Mouse (Mus musculus) embryonic facial prominence, embryonic 11.5 days (tissue): Measurements from ENCODE around the gene Thap8. TPM values are rescaled to one million over a fixed set of nuclear protein-coding genes. Genes with fewer than 3 reads are reported as not detected.
A peak's percentile ranks its signal among the peaks of the same experiment; 100 is the strongest.

Source experiments
- ATAC-seq: fragments of 200-750 bp; cut with Nextera tagmentation; replicated peaks from 2 replicates; pipeline ENCODE4 v1.8.0; 2017; ENCODE audit warnings: low read depth; ENCODE audit not compliant: insufficient number of reproducible peaks, low FRiP score, low TSS enrichment
- DNase-seq: peaks from one replicate; pipeline ENCODE4 v3.0.0-alpha.2; 2015; ENCODE audit warnings: low spot score
- H3K27ac ChIP-seq: fragments of 300-500 bp; sonication (generic); replicated peaks from 2 replicates; pipeline ENCODE4 v1.5.1; 2014; ENCODE audit warnings: mild to moderate bottlenecking, low read depth, low read length, control low read depth
- H3K27me3 ChIP-seq: fragments of 300-500 bp; sonication (generic); 2 replicates; pipeline ENCODE4 v1.6.1; 2014; ENCODE audit warnings: mild to moderate bottlenecking, low read length, moderate library complexity, mixed read lengths; ENCODE audit not compliant: control insufficient read depth, insufficient read depth
- H3K36me3 ChIP-seq: fragments of 300-500 bp; sonication (generic); replicated peaks from 2 replicates; pipeline ENCODE4 v1.6.1; 2014; ENCODE audit warnings: low read depth, mild to moderate bottlenecking, low read length, moderate library complexity, mixed read lengths; ENCODE audit not compliant: control insufficient read depth, insufficient read depth
- H3K4me1 ChIP-seq: fragments of 300-500 bp; sonication (generic); 2 replicates; pipeline ENCODE4 v1.6.1; 2014; ENCODE audit warnings: low read length, mixed read lengths; ENCODE audit not compliant: control insufficient read depth, insufficient read depth
- H3K4me2 ChIP-seq: fragments of 300-500 bp; sonication (generic); 2 replicates; pipeline ENCODE4 v1.6.1; 2014; ENCODE audit warnings: low read depth, mild to moderate bottlenecking, control low read depth, low read length, moderate library complexity
- H3K4me3 ChIP-seq: fragments of 300-500 bp; sonication (generic); 2 replicates; pipeline ENCODE4 v1.5.1; 2014; ENCODE audit warnings: low read depth, low read length, control low read depth
- H3K9ac ChIP-seq: fragments of 300-500 bp; sonication (generic); replicated peaks from 2 replicates; pipeline ENCODE4 v1.6.1; 2014; ENCODE audit warnings: mild to moderate bottlenecking, control low read depth, low read length
- H3K9me3 ChIP-seq: fragments of 300-500 bp; sonication (generic); replicated peaks from 2 replicates; pipeline ENCODE4 v1.6.1; 2016; ENCODE audit warnings: mild to moderate bottlenecking, low read length, inconsistent platforms, mixed read lengths; ENCODE audit not compliant: control insufficient read depth
- WGBS: fragments of 180-500 bp; shearing (Covaris S2); extraction: QIAGEN DNeasy Blood & Tissue Kit; methylation state at CpG from one replicate; pipeline ENCODE4 v1.1.7; 2014; 5-methylcytosine and 5-hydroxymethylcytosine counted together
- polyA plus RNA-seq: library from polyadenylated mRNA; unstranded; fragments of >200 nt; fragmentation: Nextera tagmentation; extraction: Ambion mirVana; gene quantifications from 2 replicates; pipeline ENCODE4 v1.2.1, GENCODE M21; 2014

Gene Thap8
- polyA plus RNA-seq, 1 experiment from 2014 or later: 0.28 TPM

GRCm38 (mm10) chr7:30289071-30289713, 9.3 kb downstream of the Thap8 start:
- no peaks in the 10 kb centered on the region for H3K27me3 ChIP-seq
- H3K27ac ChIP-seq: no peak overlapping the region
- ATAC-seq: no peak
- H3K4me2 ChIP-seq: no peak overlapping the region
- H3K4me1 ChIP-seq: no peaks in the 10 kb centered on the region; the same call in 1 of the 2 replicates
- no peak for DNase-seq
- H3K9ac ChIP-seq: peak overlapping the region; percentile 2; the same call in 1 of the 2 replicates
- no peaks in the 10 kb centered on the region for H3K9me3 ChIP-seq
- no peaks in the 10 kb centered on the region; the same call in 1 of the 2 replicates for H3K36me3 ChIP-seq
- H3K4me3 ChIP-seq: no peak overlapping the region
- WGBS: 62% methylated on average over 7 of the region's 7 CpGs

- H3K9me3 ChIP-seq: no peaks in the 10 kb centered on the region
- WGBS: 41% methylated on average over 10 of the region's 10 CpGs
- no peak overlapping the region for H3K27ac ChIP-seq
- H3K4me1 ChIP-seq: no peaks in the 10 kb centered on the region; the same call in 1 of the 2 replicates
- peak; percentile 42 for DNase-seq
- H3K27me3 ChIP-seq: no peaks in the 10 kb centered on the region
- no peaks in the 10 kb centered on the region; the same call in none of the 2 replicates for H3K36me3 ChIP-seq
- H3K9ac ChIP-seq: peak overlapping the region; percentile 2; the same call in 1 of the 2 replicates
- no peak overlapping the region for H3K4me2 ChIP-seq
- no peak; the same call in 1 of the 2 replicates for ATAC-seq
- no peak overlapping the region for H3K4me3 ChIP-seq
Measured at GRCm38 (mm10) chr7:30289714-30290399, 10.0 kb downstream of the Thap8 start.

GRCm38 (mm10) chr7:30291215-30292131, 11.6 kb downstream of the Thap8 start, which contains the start of gene Clip3:
TSS of gene Clip3 (plus strand) at chr7:30291728.
- WGBS: 7% methylated on average over 35 of the region's 35 CpGs
- peak; percentile 86 for DNase-seq
- H3K27ac ChIP-seq: no peak within 1 kb of the TSS

GRCm38 (mm10) chr7:30293795-30294194, 13.9 kb downstream of the Thap8 start:
- H3K36me3 ChIP-seq: peaks cover 5% of the 10 kb centered on the region
- no peaks in the 10 kb centered on the region for H3K9me3 ChIP-seq

More at GRCm38 (mm10) chr7:30291215-30292131, 11.6 kb downstream of the Thap8 start, which contains the start of gene Clip3:
- peak within 1 kb of the TSS; percentile 93 for H3K9ac ChIP-seq
- H3K36me3 ChIP-seq: peaks cover under 1% of the 10 kb centered on the region
- no peaks in the 10 kb centered on the region; the same call in 1 of the 2 replicates for H3K4me1 ChIP-seq
- H3K4me2 ChIP-seq: peak within 1 kb of the TSS; percentile 86
- no peaks in the 10 kb centered on the region for H3K27me3 ChIP-seq
- H3K4me3 ChIP-seq: peak within 1 kb of the TSS; percentile 89
- no peaks in the 10 kb centered on the region for H3K9me3 ChIP-seq
- ATAC-seq: peak; percentile 61

GRCm38 (mm10) chr7:30294296-30294695, 14.4 kb downstream of the Thap8 start:
- Histone ChIP-seq H3K4me1 (no peaks in the 10 kb centered on the region; the same call in 1 of the 2 replicates), H3K36me3 (peaks cover 6% of the 10 kb centered on the region), H3K27ac (no peak overlapping the region), H3K9ac (no peak overlapping the region), H3K9me3 (no peaks in the 10 kb centered on the region), H3K4me3 (no peak overlapping the region), H3K27me3 (no peaks in the 10 kb centered on the region), H3K4me2 (no peak overlapping the region)
- WGBS: 92% methylated on average over 5 of the region's 5 CpGs
- ATAC-seq: no peak
- DNase-seq: no peak

More at GRCm38 (mm10) chr7:30293795-30294194, 13.9 kb downstream of the Thap8 start:
- H3K4me2 ChIP-seq: no peak overlapping the region
- H3K4me3 ChIP-seq: no peak overlapping the region
- H3K27me3 ChIP-seq: no peaks in the 10 kb centered on the region
- DNase-seq (no peak), ATAC-seq (no peak)
- no peak overlapping the region for H3K27ac ChIP-seq
- WGBS: 83% methylated on average over 13 of the region's 13 CpGs
- no peaks in the 10 kb centered on the region; the same call in 1 of the 2 replicates for H3K4me1 ChIP-seq
- no peak overlapping the region for H3K9ac ChIP-seq

GRCm38 (mm10) chr7:30295103-30295502, 15.2 kb downstream of the Thap8 start:
- H3K9me3 ChIP-seq: no peaks in the 10 kb centered on the region

GRCm38 (mm10) chr7:30296816-30297215, 16.9 kb downstream of the Thap8 start:
- DNase-seq (no peak), ATAC-seq (no peak)
- no peak overlapping the region for H3K9ac ChIP-seq
- H3K9me3 ChIP-seq: no peaks in the 10 kb centered on the region
- no peak overlapping the region for H3K4me2 ChIP-seq
- 94% methylated on average over 15 of the region's 15 CpGs for WGBS
- peaks cover 9% of the 10 kb centered on the region for H3K36me3 ChIP-seq
- H3K4me3 ChIP-seq: no peak overlapping the region
- H3K27ac ChIP-seq: no peak overlapping the region
- no peaks in the 10 kb centered on the region for H3K4me1 ChIP-seq
- H3K27me3 ChIP-seq: no peaks in the 10 kb centered on the region

More at GRCm38 (mm10) chr7:30295103-30295502, 15.2 kb downstream of the Thap8 start:
- Histone ChIP-seq H3K4me3 (no peak overlapping the region), H3K36me3 (peaks cover 6% of the 10 kb centered on the region), H3K27ac (no peak overlapping the region), H3K9ac (no peak overlapping the region), H3K4me2 (no peak overlapping the region), H3K27me3 (no peaks in the 10 kb centered on the region), H3K4me1 (no peaks in the 10 kb centered on the region; the same call in 1 of the 2 replicates)
- 66% methylated on average over 10 of the region's 10 CpGs for WGBS
- ATAC-seq (no peak), DNase-seq (no peak)
